Mouse (Mus musculus) layer of hippocampus, postnatal 36 days (tissue): ENCODE results near the gene Nhsl2. TPM values are rescaled to one million over a fixed set of nuclear protein-coding genes. Genes with fewer than 3 reads are reported as not detected.

Experiments used
- DNase-seq, 2 experiments: peaks; one replicate each; pipeline ENCODE4 v3.0.0; 2022
- total RNA-seq, 2 experiments: library from RNA; stranded (reverse); gene quantifications; 2 replicates each; pipeline ENCODE4 v1.2.3; 2021

Gene Nhsl2
- total RNA-seq, 2 experiments from 2014 or later, result 48.7 to 58.8 TPM

GRCm38 (mm10) chrX:101983638-101984037, 134.5 kb downstream of the Nhsl2 start:
- no peak for DNase-seq

- DNase-seq, result no peak
These were observed 137.6 kb downstream of the Nhsl2 start for GRCm38 (mm10) chrX:101986657-101987367.

- DNase-seq, result peak; percentile 66 to 68
These were observed 144.8 kb downstream of the Nhsl2 start for GRCm38 (mm10) chrX:101993841-101994571.

- DNase-seq, result no peak
These were observed 147.5 kb downstream of the Nhsl2 start for GRCm38 (mm10) chrX:101996726-101997125.

- DNase-seq, result peak; percentile 67 to 73
These were observed 154.6 kb downstream of the Nhsl2 start for GRCm38 (mm10) chrX:102003632-102004315.

GRCm38 (mm10) chrX:102004370-102004769, 155.2 kb downstream of the Nhsl2 start:
- no peak for DNase-seq

GRCm38 (mm10) chrX:102005141-102005641, 156.0 kb downstream of the Nhsl2 start:
- DNase-seq, result no peak

GRCm38 (mm10) chrX:102007935-102008334, 158.8 kb downstream of the Nhsl2 start:
- DNase-seq, result no peak

- no peak for DNase-seq
These were observed 168.2 kb downstream of the Nhsl2 start for GRCm38 (mm10) chrX:102017213-102017923.

GRCm38 (mm10) chrX:102018890-102019289, 169.7 kb downstream of the Nhsl2 start:
- DNase-seq, result peak; percentile 41 to 65

- no peak for DNase-seq
These were observed 170.5 kb downstream of the Nhsl2 start for GRCm38 (mm10) chrX:102019471-102020240.

GRCm38 (mm10) chrX:102024976-102025375, 175.8 kb downstream of the Nhsl2 start:
- no peak for DNase-seq

GRCm38 (mm10) chrX:102031851-102032250, 182.7 kb downstream of the Nhsl2 start:
- no peak for DNase-seq

GRCm38 (mm10) chrX:102032431-102032830, 183.2 kb downstream of the Nhsl2 start:
- no peak for DNase-seq

GRCm38 (mm10) chrX:102033566-102033965, 184.4 kb downstream of the Nhsl2 start:
- no peak for DNase-seq

GRCm38 (mm10) chrX:102035671-102036070, 186.5 kb downstream of the Nhsl2 start:
- DNase-seq, result no peak

- no peak for DNase-seq
These were observed 187.7 kb downstream of the Nhsl2 start for GRCm38 (mm10) chrX:102036866-102037361.

GRCm38 (mm10) chrX:102037506-102037905, 188.3 kb downstream of the Nhsl2 start:
- DNase-seq, result no peak

GRCm38 (mm10) chrX:102041562-102041961, 192.4 kb downstream of the Nhsl2 start:
- DNase-seq, result no peak

GRCm38 (mm10) chrX:102042386-102042785, 193.2 kb downstream of the Nhsl2 start:
- DNase-seq, result no peak

GRCm38 (mm10) chrX:102050552-102050951, 201.4 kb downstream of the Nhsl2 start:
- no peak for DNase-seq
